Mouse (Mus musculus) cerebellum, adult 2 months (tissue): ENCODE data around the gene Dip2c. TPM values are rescaled to one million over a fixed set of nuclear protein-coding genes. Genes with fewer than 3 reads are reported as not detected.

Experiments
- DNase-seq, 2 experiments: peaks; one replicate each; pipeline ENCODE4 v3.0.0; 2021
- H3K27ac ChIP-seq: fragments of 200-500 bp; 2 replicates; pipeline ENCODE4 v1.5.1; 2012; ENCODE audit warnings: low read length, control low read depth, inconsistent platforms; ENCODE audit not compliant: insufficient read depth
- H3K27me3 ChIP-seq: fragments of 200-500 bp; 2 replicates; pipeline ENCODE4 v1.6.1; 2012; ENCODE audit warnings: inconsistent platforms, mild to moderate bottlenecking, low read length, moderate library complexity; ENCODE audit not compliant: control insufficient read depth, insufficient read depth
- H3K4me1 ChIP-seq: fragments of 200-500 bp; 2 replicates; pipeline ENCODE4 v1.6.1; 2011; ENCODE audit warnings: low read length; ENCODE audit not compliant: control insufficient read depth, insufficient read depth
- H3K4me3 ChIP-seq: fragments of 200-500 bp; replicated peaks from 2 replicates; pipeline ENCODE3; 2011; ENCODE audit warnings: mild to moderate bottlenecking, low read depth, low read length, control low read depth; ENCODE audit not compliant: insufficient read depth
- CTCF ChIP-seq: fragments of 200-500 bp; IDR thresholded peaks from 2 replicates; pipeline ENCODE4 v1.5.1; 2011; ENCODE audit warnings: low read depth, mild to moderate bottlenecking, control low read depth, low read length, moderate library complexity, borderline replicate concordance; ENCODE audit not compliant: insufficient read depth
- POLR2A ChIP-seq: fragments of 200-500 bp; IDR thresholded peaks from 2 replicates; pipeline ENCODE4 v1.6.1; 2011; ENCODE audit warnings: low read length, control low read depth, borderline replicate concordance; ENCODE audit not compliant: insufficient read depth
- WGBS: fragments of 180-500 bp; shearing (Covaris S2); methylation state at CpG from one replicate; pipeline ENCODE4 v1.1.7; 2018; 5-methylcytosine and 5-hydroxymethylcytosine counted together
- polyA plus RNA-seq: library from polyadenylated mRNA; depleted of rRNA; stranded (reverse); fragments of >200 nt; gene quantifications from 2 replicates; pipeline ENCODE4 v1.2.3, GENCODE M21; 2012

Gene Dip2c
- polyA plus RNA-seq, 1 experiment: 22.8 TPM

DNA sequence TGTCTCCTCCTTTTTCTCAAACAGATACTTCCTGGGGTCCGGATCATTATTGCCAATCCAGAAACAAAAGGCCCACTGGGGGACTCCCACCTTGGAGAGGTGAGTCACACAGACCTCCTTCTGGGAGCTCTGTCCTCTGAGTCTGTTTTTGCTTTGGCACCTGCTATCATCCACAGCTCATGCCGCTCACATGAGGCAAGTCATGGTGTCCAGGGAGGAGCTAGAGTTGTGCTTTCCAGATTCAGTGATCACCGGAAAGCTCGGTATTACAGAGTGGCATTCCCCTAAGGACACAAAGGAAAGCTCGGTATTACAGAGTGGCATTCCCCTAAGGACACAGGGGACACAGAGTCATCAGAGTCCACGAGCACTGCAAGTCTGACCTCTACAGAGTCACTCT is 380.3 kb downstream of the Dip2c start:
- no peak for TF ChIP-seq CTCF
- WGBS: 83% methylated on average over 6 of the region's 6 CpGs
- no peak for DNase-seq
- Histone ChIP-seq H3K4me1 (no peaks in the 10 kb centered on the region), H3K4me3 (no peak overlapping the region), H3K27me3 (no peaks in the 10 kb centered on the region), H3K27ac (no peak overlapping the region)

- 93% methylated on average over 1 of the region's 1 CpGs for WGBS
- Histone ChIP-seq H3K27ac (no peak overlapping the region), H3K4me1 (no peaks in the 10 kb centered on the region), H3K27me3 (no peaks in the 10 kb centered on the region), H3K4me3 (no peak overlapping the region)
- DNase-seq: no peak
- no peak for TF ChIP-seq POLR2A
- no peak for TF ChIP-seq CTCF
Observed at GRCm38 (mm10) chr13:9660711-9661110, 384.4 kb downstream of the Dip2c start.

DNA sequence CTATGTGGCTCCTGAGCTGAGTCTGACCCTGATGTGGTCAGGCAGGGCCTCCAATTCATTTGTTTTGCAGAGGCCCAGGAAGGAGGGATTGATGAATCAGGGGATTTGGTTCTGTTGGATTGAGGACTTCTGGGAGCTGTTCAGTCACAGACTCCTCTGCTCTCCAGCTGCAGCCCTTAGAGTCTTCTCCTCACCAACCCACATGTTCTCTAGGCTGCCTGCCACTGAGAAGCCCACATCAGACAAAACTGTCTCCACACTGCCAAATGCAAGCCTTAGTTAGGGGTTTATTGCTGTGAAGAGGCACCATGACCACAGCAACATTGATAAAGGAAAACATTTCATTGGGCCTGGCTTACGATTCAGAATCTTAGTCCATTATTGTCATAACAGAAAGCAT is 387.3 kb downstream of the Dip2c start:
- Histone ChIP-seq H3K27ac (no peak overlapping the region), H3K4me3 (no peak overlapping the region), H3K4me1 (no peaks in the 10 kb centered on the region), H3K27me3 (no peaks in the 10 kb centered on the region)
- no peak for DNase-seq
- 95% methylated on average over 1 of the region's 1 CpGs for WGBS
- TF ChIP-seq CTCF (no peak), POLR2A (no peak)

DNA sequence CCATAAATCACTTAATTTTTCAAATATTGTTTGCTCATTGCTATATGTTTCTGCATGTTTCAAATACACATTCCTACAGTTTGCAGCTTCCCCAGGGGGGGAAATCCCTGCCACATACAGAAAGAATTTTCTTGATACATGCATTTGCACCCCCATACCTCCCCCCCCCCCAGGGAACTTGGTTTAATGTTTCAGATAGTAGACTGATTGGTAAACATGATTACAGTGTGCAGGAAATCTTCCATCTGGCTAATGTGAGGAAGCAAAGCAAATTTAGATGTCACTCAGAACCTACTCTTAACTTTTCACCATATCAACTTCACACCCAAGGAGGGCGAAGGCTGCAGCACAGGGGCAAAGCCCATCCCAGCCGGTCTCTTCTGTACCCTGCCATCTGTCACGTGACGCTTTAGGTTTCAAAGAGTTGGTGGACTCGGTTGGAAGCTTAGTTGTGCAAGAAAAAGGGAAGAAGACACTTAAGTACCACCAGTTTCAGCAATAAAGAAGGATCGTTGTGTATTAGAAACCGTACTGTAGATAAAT is 391.7 kb downstream of the Dip2c start:
- no peak overlapping the region for H3K27ac ChIP-seq
- no peaks in the 10 kb centered on the region for H3K27me3 ChIP-seq
- WGBS: 78% methylated on average over 7 of the region's 7 CpGs
- H3K4me3 ChIP-seq: no peak overlapping the region
- no peaks in the 10 kb centered on the region for H3K4me1 ChIP-seq
- DNase-seq: no peak
- no peak for TF ChIP-seq CTCF
- no peak for TF ChIP-seq POLR2A

DNA sequence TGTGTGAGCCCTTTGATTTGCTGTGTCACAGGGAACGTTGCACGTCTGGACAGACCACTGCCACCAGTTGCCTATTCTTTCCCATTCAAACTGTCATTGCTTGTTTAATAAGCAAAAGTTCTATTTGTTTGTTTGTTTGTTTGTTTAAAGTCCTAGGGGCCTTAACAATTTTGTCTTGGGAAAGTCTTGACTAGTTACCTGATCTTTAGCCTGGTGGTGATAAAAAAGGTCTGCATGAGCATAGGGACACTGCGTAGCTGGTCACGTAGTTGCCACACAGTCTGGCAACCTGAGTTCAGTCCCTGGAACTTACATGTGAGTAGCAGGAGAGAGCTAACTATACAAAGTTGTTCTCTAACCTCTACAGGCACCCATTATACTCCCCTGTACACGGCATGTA is 392.9 kb downstream of the Dip2c start:
- H3K4me3 ChIP-seq: no peak overlapping the region
- H3K27me3 ChIP-seq: no peaks in the 10 kb centered on the region
- TF ChIP-seq POLR2A (no peak), CTCF (no peak)
- no peaks in the 10 kb centered on the region for H3K4me1 ChIP-seq
- no peak for DNase-seq
- WGBS: 90% methylated on average over 5 of the region's 5 CpGs
- H3K27ac ChIP-seq: no peak overlapping the region

DNA sequence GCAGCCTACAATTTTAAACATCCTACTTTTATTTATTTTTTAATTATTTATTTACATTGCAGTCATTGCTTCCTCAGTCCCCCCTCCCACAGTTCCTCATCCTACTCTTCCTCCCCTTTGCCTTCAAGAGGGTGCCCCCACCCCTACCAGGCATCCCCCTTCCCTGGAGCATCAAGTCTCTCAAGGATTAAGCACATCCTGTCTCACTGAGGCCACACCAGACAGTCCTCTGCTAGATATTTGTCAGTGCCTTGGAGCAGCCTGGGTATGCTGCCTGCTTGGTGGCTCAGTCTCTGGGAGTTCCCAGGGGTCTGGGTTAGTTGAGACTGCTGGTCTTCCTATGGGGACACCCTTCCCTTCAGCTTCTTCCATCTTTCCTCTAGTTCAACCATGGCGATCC is 397.8 kb downstream of the Dip2c start:
- peak in 1 of 2 experiments; percentile 5 for DNase-seq
- no peak for TF ChIP-seq POLR2A
- TF ChIP-seq CTCF: no peak
- 100% methylated on average over 1 of the region's 1 CpGs for WGBS
- H3K27me3 ChIP-seq: no peaks in the 10 kb centered on the region
- H3K4me1 ChIP-seq: no peaks in the 10 kb centered on the region
- no peak overlapping the region for H3K27ac ChIP-seq
- H3K4me3 ChIP-seq: no peak overlapping the region

DNA sequence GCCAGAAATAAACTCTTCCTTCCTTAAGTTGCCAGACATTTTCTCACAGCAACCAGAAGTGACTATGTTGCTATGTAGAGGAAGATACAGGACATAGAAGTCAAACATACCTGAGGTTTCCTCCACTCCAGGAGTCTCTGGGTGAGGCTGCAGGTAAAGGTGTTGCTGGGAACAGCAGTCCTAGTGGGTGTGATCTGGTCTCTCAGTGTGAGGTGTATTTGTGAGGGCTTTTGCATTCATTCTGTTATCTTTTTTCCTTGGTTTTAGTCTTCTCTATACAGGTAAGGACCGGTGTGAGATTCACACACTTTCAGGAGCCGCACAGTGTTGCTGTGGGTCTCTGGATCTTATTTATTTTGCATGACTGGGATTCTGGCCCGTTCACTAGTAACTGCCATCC is 405.2 kb downstream of the Dip2c start:
- Histone ChIP-seq H3K4me3 (no peak overlapping the region), H3K27ac (no peak overlapping the region), H3K4me1 (peaks cover 9% of the 10 kb centered on the region), H3K27me3 (no peaks in the 10 kb centered on the region)
- WGBS: 85% methylated on average over 3 of the region's 3 CpGs
- DNase-seq: peak in 1 of 2 experiments; percentile 4
- TF ChIP-seq POLR2A: no peak
- no peak for TF ChIP-seq CTCF

DNA sequence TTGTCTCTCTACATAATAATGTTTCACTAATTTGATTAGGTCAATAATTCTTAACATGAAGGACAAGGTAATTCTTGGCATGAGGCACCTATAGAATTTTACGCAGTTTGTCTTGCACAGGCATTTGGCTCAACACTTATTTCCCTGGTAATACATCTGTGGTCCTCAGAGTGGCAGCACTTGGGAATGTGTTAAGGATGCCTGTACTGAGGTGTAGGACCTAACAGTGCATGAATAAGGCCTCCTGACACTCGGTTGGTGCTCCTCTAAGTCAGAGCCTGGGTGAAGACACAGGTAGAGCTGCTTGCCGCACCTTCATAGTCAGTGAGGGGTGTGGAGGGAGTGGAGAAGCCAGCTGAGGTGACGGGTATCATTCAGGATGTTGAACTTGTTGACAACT is 407.0 kb downstream of the Dip2c start:
- DNase-seq: no peak
- WGBS: 86% methylated on average over 4 of the region's 4 CpGs
- no peak overlapping the region for H3K27ac ChIP-seq
- no peak overlapping the region for H3K4me3 ChIP-seq
- H3K4me1 ChIP-seq: peaks cover 15% of the 10 kb centered on the region
- no peaks in the 10 kb centered on the region for H3K27me3 ChIP-seq
- TF ChIP-seq CTCF (no peak), POLR2A (no peak)
